Mouse (Mus musculus): ENCODE measurements around the gene Vsig10.

DNA sequence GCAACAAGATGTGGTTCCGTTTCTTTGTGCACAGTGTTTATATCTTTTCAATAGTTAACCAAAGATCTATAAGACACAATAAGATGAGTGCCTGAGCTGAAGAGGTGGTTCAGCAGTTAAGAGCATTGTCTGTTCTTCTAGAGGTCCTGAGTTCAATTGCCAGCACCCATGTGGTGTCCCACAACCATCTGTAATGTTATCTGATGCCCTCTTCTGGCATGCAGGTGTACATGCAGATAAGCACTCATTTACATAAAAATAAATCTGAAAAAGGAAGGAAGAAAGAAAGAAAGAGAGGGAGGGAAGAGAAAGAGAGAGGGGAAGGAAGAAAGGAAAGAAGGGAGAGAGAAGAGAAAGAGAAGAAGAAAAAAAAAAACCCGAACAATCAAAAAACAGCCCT lies 12.1 kb upstream of the Vsig10 start:
- no peak for TF ChIP-seq CTCF (IDR thresholded peaks at IDR 0.05; ENCODE audit: low read depth, low read length)
- TF ChIP-seq TAL1 (conservative IDR thresholded peaks at IDR 0.05; ENCODE audit: low read depth, low read length), result no peak
- no peak for TF ChIP-seq GATA1 (IDR thresholded peaks at IDR 0.05; ENCODE audit: borderline replicate concordance, low read length)
- no peak for TF ChIP-seq POLR2AphosphoS5 (IDR thresholded peaks at IDR 0.05; ENCODE audit: insufficient replicate concordance, low read depth, low read length)

Measured in G1E (cell line).